Mouse (Mus musculus) retina, postnatal 1 day (tissue): Measurements from ENCODE around the gene Pik3cg.

Source experiments
- DNase-seq: peaks from one replicate; pipeline ENCODE4 v3.0.0-alpha.2; 2012

Gene Pik3cg

GRCm38 (mm10) chr12:32143151-32143550 lies 65.3 kb downstream of the Pik3cg start:
- no peak for DNase-seq

- DNase-seq, result no peak
Measured at GRCm38 (mm10) chr12:32141766-32142165, 66.7 kb downstream of the Pik3cg start.

GRCm38 (mm10) chr12:32138831-32139230 lies 69.6 kb downstream of the Pik3cg start:
- DNase-seq, result no peak

- DNase-seq, result no peak
Measured at GRCm38 (mm10) chr12:32138362-32138761, 70.1 kb downstream of the Pik3cg start.

- no peak for DNase-seq
Measured at GRCm38 (mm10) chr12:32137542-32137941, 70.9 kb downstream of the Pik3cg start.

- DNase-seq, result peak; percentile 57
Measured at GRCm38 (mm10) chr12:32127599-32128507, 80.6 kb downstream of the Pik3cg start.

GRCm38 (mm10) chr12:32127158-32127557 lies 81.3 kb downstream of the Pik3cg start:
- DNase-seq, result no peak

GRCm38 (mm10) chr12:32124456-32124855 lies 84.0 kb downstream of the Pik3cg start:
- DNase-seq, result no peak

- DNase-seq, result no peak
Measured at GRCm38 (mm10) chr12:32124030-32124429, 84.4 kb downstream of the Pik3cg start.

- DNase-seq, result no peak
Measured at GRCm38 (mm10) chr12:32123559-32123958, 84.9 kb downstream of the Pik3cg start.
